Mouse (Mus musculus) heart, embryonic 13.5 days (tissue): ENCODE measurements at regions not wholly inside any gene's neighbourhood (a gene's known extent, or its start where the extent isn't known, plus 50 kb on each side); places are given as distances from the start of the nearest gene placed in this dataset.

Experiments used
- ATAC-seq: fragments of 200-750 bp; cut with Nextera tagmentation; 2 replicates; pipeline ENCODE4 v1.8.0; 2017; ENCODE audit warnings: moderate TSS enrichment; ENCODE audit not compliant: insufficient number of reproducible peaks, low FRiP score, low TSS enrichment; ENCODE audit errors: extremely low read depth
- H3K27ac ChIP-seq: fragments of 300-500 bp; sonication (generic); replicated peaks from 2 replicates; pipeline ENCODE4 v1.5.1; 2015; ENCODE audit warnings: moderate library complexity, mild to moderate bottlenecking, inconsistent platforms
- H3K27me3 ChIP-seq: fragments of 300-500 bp; sonication (generic); replicated peaks from 2 replicates; pipeline ENCODE4 v1.6.1; 2015; ENCODE audit warnings: mild to moderate bottlenecking, inconsistent platforms
- H3K36me3 ChIP-seq: fragments of 300-500 bp; sonication (generic); 2 replicates; pipeline ENCODE4 v1.6.1; 2015; ENCODE audit warnings: mild to moderate bottlenecking, inconsistent platforms
- H3K4me1 ChIP-seq: fragments of 300-500 bp; sonication (generic); 2 replicates; pipeline ENCODE4 v1.6.1; 2015; ENCODE audit warnings: inconsistent platforms
- H3K4me2 ChIP-seq: fragments of 300-500 bp; sonication (generic); 2 replicates; pipeline ENCODE4 v1.6.1; 2015; ENCODE audit warnings: inconsistent platforms, mild to moderate bottlenecking, moderate library complexity
- H3K4me3 ChIP-seq: fragments of 300-500 bp; sonication (generic); 2 replicates; pipeline ENCODE4 v1.5.1; 2015; ENCODE audit warnings: moderate library complexity, mild to moderate bottlenecking, inconsistent platforms
- H3K9ac ChIP-seq: fragments of 300-500 bp; sonication (generic); 2 replicates; pipeline ENCODE4 v1.6.1; 2015; ENCODE audit warnings: inconsistent platforms, mild to moderate bottlenecking, moderate library complexity
- H3K9me3 ChIP-seq: fragments of 300-500 bp; sonication (generic); 2 replicates; pipeline ENCODE4 v1.6.1; 2016; ENCODE audit warnings: inconsistent platforms
- WGBS: fragments of 180-500 bp; shearing (Covaris S2); methylation state at CpG from one replicate; pipeline ENCODE4 v1.1.7; 2015; ENCODE audit warnings: mixed read lengths; 5-methylcytosine and 5-hydroxymethylcytosine counted together

DNA sequence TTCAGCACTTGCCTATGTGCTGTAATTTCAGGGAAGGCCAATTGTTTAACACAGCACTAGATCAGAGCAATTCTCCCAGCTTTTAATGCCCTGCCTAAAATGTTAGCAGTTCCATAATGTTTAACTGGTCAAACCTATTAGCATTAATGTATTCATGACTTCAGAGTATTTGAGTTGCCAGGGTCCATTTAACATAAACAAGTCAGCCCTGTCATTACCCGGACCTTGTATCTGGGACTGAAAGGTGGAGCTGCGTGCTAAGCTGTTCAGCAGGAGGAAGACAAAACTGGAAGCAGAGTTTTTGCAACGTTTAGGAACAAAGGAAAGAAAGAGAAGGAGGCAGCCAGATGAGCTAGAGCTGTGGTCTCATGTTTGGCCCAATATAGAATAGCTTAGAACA lies 661.8 kb downstream of the Epm2a start:
- no peak overlapping the region for H3K27ac ChIP-seq
- 0 out of 2 replicates have a peak, but pooled peaks cover 6% of the 10 kb centered on the region for H3K4me1 ChIP-seq
- no peaks in the 10 kb centered on the region for H3K36me3 ChIP-seq
- no peak overlapping the region for H3K9ac ChIP-seq
- no peak for ATAC-seq
- 50% methylated on average over 3 of the region's 3 CpGs for WGBS
- no peaks in the 10 kb centered on the region for H3K27me3 ChIP-seq
- H3K9me3 ChIP-seq = no peaks in the 10 kb centered on the region
- no peak overlapping the region for H3K4me3 ChIP-seq
- no peak overlapping the region for H3K4me2 ChIP-seq

DNA sequence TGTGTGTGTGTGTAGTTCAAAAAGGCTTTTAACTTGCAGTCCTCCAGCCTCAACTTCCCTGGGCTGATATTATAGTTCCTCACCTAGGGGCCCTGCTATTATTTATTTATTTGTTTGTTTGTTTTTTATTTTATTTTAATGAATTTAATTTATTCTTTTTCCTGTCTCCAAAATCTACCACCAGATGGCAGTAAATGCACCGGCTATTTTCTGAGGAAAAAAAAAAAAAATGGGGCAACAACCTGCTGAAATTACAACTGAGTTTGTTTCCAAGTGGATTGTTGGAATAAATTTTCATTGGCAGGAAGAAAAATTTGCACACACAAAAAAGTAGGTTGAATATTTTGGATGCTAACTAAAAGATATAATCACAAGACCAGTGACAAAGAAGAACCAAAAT lies 662.7 kb downstream of the Epm2a start:
- no peaks in the 10 kb centered on the region for H3K27me3 ChIP-seq
- no peak overlapping the region for H3K4me2 ChIP-seq
- no peak overlapping the region for H3K9ac ChIP-seq
- no peak overlapping the region for H3K27ac ChIP-seq
- H3K4me1 ChIP-seq = 0 out of 2 replicates have a peak, but pooled peaks cover 6% of the 10 kb centered on the region
- H3K4me3 ChIP-seq = no peak overlapping the region
- 36% methylated on average over 1 of the region's 1 CpGs for WGBS
- H3K9me3 ChIP-seq = no peaks in the 10 kb centered on the region
- H3K36me3 ChIP-seq = no peaks in the 10 kb centered on the region
- ATAC-seq = no peak

DNA sequence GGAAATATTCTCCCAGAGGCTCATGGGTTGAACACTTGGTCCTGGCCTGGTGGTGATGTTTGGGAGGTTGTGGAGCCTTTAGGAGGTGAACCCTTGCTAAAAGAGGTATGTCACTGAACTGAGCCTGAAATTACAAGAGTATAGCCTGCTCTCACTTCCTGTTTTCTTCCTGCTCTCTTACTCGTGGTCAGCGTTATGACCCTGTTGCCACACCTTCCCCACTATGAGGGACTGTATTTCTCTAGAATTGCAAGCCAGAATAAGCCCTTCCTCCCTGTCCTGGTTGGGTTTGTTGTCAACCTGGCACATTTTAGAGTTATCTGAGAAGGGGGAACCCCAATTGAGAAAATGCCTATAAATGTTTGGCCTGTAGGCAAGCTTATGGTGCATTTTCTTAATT lies 674.1 kb downstream of the Epm2a start:
- H3K27ac ChIP-seq = no peak overlapping the region
- ATAC-seq = no peak
- H3K9ac ChIP-seq = no peak overlapping the region
- H3K4me2 ChIP-seq = no peak overlapping the region
- H3K4me1 ChIP-seq = peaks cover 20% of the 10 kb centered on the region
- no peaks in the 10 kb centered on the region for H3K36me3 ChIP-seq
- no peaks in the 10 kb centered on the region for H3K27me3 ChIP-seq
- 74% methylated on average over 2 of the region's 2 CpGs for WGBS
- H3K9me3 ChIP-seq = 0 out of 2 replicates have a peak, but pooled peaks cover 7% of the 10 kb centered on the region
- no peak overlapping the region for H3K4me3 ChIP-seq

DNA sequence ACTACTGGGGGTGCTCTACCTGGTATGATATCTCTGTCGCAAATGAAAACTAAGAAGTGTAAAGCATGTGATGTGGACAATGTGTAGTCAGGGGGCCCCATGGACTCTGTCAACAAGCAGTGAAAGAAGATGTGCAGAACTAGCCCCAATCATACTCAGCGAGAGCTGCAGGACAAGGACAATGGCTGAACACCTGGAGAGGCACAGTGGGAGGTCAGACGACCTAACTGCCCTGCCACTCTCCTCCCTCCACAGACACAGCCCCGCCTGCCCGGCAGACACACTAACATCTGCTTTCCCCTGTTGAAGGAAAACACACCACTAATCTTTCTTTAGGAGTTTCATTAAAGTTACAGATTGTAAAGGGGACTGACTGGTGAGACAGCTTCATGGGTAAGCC lies 675.1 kb downstream of the Epm2a start:
- H3K27ac ChIP-seq = peak overlapping the region; percentile 36; the same call in 1 of the 2 replicates
- H3K36me3 ChIP-seq = no peaks in the 10 kb centered on the region
- H3K4me2 ChIP-seq = no peak overlapping the region
- 0 out of 2 replicates have a peak, but pooled peaks cover 4% of the 10 kb centered on the region for H3K9me3 ChIP-seq
- ATAC-seq = no peak
- H3K9ac ChIP-seq = no peak overlapping the region
- peaks cover 20% of the 10 kb centered on the region for H3K4me1 ChIP-seq
- 33% methylated on average over 5 of the region's 5 CpGs for WGBS
- H3K4me3 ChIP-seq = no peak overlapping the region
- H3K27me3 ChIP-seq = no peaks in the 10 kb centered on the region

DNA sequence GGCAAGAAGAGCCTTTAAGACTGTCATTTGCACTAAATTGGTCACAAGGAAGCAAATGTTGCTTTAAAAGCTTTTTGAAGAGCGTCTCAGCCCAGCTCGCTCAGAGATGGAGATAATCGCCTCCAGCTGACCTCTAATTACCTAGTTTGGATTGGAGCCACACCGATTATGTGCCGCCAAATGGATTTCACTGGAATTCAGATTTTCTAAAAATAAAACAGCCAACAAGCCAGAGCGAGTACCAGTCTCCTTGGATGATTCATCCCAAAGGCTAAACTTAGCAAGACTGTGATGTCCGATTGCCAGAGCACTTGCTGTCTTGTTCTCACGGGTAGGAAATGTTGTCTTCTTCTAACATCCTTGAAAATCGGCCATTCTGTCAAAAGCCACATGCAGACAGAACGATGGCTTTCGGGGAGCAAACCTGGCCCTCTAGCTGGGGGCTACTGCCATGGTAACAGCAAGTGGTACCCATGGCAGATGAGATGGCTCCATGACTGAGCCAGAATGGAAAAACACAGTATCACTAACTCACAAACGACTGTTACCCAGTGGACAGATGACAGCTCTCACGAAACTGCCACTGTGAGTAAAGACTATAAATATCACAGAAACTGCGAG lies 676.1 kb downstream of the Epm2a start:
- H3K27ac ChIP-seq = peak overlapping the region; percentile 87
- H3K9ac ChIP-seq = no peak overlapping the region
- 0 out of 2 replicates have a peak, but pooled peaks cover 4% of the 10 kb centered on the region for H3K9me3 ChIP-seq
- ATAC-seq = no peak
- H3K36me3 ChIP-seq = no peaks in the 10 kb centered on the region
- H3K4me1 ChIP-seq = peaks cover 20% of the 10 kb centered on the region
- WGBS = 27% methylated on average over 14 of the region's 14 CpGs
- H3K4me2 ChIP-seq = peak overlapping the region; percentile 55
- no peak overlapping the region for H3K4me3 ChIP-seq
- no peaks in the 10 kb centered on the region for H3K27me3 ChIP-seq

DNA sequence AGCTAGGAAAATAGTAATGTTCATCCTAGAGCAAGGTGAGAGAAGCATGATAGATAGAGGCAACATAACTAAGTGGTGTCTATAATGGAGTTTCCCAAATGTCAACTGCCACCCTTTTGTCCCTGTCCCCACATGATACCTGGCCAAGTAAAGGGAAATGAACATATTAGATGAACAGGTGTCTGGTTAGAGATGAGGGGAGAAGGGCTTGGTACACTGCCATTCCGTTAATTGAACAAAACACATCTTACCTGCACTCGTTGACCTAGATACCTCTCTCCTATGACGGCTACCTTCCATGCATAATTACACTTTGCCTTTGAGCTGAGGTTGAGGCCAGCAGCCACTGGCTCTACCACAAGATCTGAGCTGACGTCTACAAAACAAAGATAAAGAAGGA lies 677.4 kb downstream of the Epm2a start:
- Histone ChIP-seq H3K4me1 (peaks cover 20% of the 10 kb centered on the region), H3K4me2 (no peak overlapping the region), H3K36me3 (no peaks in the 10 kb centered on the region), H3K9ac (no peak overlapping the region), H3K9me3 (0 out of 2 replicates have a peak, but pooled peaks cover 4% of the 10 kb centered on the region), H3K4me3 (no peak overlapping the region), H3K27me3 (no peaks in the 10 kb centered on the region), H3K27ac (no peak overlapping the region)
- WGBS = 87% methylated on average over 4 of the region's 4 CpGs
- ATAC-seq = no peak

DNA sequence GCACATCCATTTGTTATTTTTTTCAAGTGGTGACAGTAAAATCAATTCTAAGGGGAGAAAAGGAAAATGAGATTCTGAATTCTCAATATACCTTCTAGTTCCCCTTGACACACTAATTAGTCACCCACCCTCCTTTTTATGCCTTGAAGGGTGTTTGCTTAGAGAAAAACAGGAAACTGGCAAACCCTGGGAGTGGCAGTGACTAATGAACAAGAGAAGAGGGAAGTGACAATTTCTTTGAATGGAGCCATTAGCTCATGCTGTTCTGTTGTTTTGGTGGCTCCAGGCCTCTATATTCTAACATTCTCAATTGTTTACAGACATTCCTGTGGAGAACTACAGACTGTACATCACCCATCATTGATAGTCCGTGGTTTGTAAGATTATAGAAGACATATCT lies 692.0 kb downstream of the Epm2a start:
- no peak for ATAC-seq
- Histone ChIP-seq H3K9ac (no peak overlapping the region), H3K9me3 (no peaks in the 10 kb centered on the region), H3K27ac (no peak overlapping the region), H3K4me2 (no peak overlapping the region), H3K27me3 (no peaks in the 10 kb centered on the region), H3K4me3 (no peak overlapping the region), H3K36me3 (no peaks in the 10 kb centered on the region), H3K4me1 (no peaks in the 10 kb centered on the region)
- WGBS = 29% methylated on average over 1 of the region's 1 CpGs

DNA sequence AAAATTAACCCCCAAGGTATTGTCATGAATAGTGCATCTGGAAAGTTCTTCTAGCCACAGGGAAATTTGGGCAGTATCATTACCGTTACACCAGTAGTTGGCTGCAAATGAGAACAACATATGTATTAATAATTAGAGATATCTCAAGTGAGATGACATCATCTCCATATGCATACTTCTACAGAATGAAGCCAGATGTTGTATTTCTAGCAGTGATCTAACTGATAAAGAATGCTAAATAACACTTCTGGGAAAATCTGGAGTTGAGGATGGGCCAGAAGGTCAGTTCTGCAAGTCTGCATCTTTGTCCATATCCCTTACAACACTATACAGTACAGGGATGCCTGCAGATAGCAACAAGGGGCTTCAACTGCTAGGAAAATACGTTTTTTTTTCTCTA lies 702.7 kb downstream of the Epm2a start:
- H3K9me3 ChIP-seq = no peaks in the 10 kb centered on the region
- no peaks in the 10 kb centered on the region for H3K36me3 ChIP-seq
- H3K4me1 ChIP-seq = no peaks in the 10 kb centered on the region
- ATAC-seq = no peak
- H3K4me3 ChIP-seq = no peak overlapping the region
- no peak overlapping the region for H3K4me2 ChIP-seq
- 46% methylated on average over 2 of the region's 2 CpGs for WGBS
- no peaks in the 10 kb centered on the region for H3K27me3 ChIP-seq
- H3K27ac ChIP-seq = no peak overlapping the region
- H3K9ac ChIP-seq = no peak overlapping the region

DNA sequence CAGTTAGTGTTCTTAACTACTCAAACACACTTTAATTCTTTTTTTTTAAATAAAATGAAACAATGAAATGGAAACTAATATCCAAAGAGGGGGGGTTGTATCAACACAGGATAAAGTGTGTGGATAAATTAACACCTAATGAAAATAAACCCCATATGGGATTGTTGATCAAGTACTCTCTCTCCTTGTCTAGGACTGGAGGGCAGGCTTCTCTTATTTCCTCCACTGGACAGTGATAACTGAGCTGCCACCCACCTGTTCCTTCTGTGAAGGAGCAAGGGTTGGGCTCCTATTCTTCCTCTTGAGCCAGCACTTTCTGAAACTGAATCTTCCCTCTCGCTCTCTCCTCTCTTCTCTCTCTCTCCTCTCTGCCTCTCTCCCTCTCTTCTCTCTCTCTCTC lies 716.5 kb downstream of the Epm2a start:
- no peaks in the 10 kb centered on the region for H3K27me3 ChIP-seq
- H3K9ac ChIP-seq = no peak overlapping the region
- no peak for ATAC-seq
- no peak overlapping the region for H3K4me3 ChIP-seq
- H3K27ac ChIP-seq = no peak overlapping the region
- no peaks in the 10 kb centered on the region for H3K9me3 ChIP-seq
- no peaks in the 10 kb centered on the region for H3K36me3 ChIP-seq
- WGBS = 82% methylated on average over 1 of the region's 1 CpGs
- no peaks in the 10 kb centered on the region for H3K4me1 ChIP-seq
- H3K4me2 ChIP-seq = no peak overlapping the region

DNA sequence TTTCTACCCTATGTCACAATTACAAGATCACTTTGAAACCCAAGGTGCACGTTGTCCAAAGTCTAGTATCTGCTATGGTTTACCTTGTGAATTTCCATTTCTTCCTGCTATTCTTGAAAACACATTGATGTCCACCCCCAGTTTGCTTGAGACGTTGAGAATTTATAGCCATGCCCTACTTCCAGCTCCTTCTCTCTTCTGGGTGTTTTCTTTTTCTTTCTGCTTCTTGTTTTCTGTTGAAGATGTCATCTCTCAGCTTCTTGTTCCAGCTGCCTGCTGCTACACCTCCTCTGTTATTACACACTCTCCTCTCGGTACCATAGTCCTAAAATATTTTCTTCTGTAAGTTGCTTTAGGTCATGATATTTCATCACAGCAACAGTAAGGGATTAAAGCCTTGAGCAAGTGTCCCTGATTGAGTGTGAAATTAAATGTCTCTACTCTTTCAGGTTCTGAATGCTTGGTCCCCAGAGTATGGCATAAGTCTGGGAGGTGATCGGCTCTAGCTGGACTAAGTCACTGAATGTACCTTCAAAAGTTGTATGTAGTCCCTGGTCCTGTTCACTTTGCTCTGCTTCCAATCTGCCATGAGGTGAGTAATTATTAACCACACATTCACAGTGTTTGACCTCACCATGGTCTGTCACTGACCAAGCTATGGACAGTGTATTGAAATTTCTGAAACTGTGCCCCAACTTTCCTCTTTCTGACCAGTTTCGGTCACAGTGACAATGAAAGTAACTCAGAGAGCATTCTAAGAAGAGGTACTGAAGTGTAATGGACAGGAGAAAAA lies 718.1 kb downstream of the Epm2a start:
- 79% methylated on average over 5 of the region's 5 CpGs for WGBS
- ATAC-seq = no peak

DNA sequence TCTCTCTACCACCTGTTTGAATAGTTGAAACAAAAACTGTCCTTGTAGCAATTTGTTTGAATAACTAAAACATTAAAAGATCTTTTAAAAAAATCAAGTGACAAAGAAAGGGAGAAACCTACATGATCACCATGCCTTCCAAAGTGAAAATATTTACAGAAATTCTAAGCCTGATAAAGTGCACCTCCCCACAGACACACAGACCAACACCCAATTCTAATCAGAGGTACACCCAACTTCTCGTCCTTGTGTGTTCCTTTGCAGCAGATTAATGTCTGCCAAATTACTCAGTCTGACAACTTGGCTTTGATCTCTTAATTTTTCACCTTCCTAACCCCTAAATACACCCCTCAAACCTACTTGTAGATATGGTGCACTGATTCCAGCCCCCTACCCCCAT lies 719.1 kb downstream of the Epm2a start:
- no peak for ATAC-seq
- H3K36me3 ChIP-seq = no peaks in the 10 kb centered on the region
- no peaks in the 10 kb centered on the region for H3K9me3 ChIP-seq
- H3K4me2 ChIP-seq = no peak overlapping the region
- no peaks in the 10 kb centered on the region for H3K27me3 ChIP-seq
- H3K9ac ChIP-seq = no peak overlapping the region
- no peak overlapping the region for H3K27ac ChIP-seq
- H3K4me1 ChIP-seq = no peaks in the 10 kb centered on the region
- H3K4me3 ChIP-seq = no peak overlapping the region
- WGBS = 61% methylated on average over 1 of the region's 1 CpGs

More for the DNA sequence above, 718.1 kb downstream of the Epm2a start:
- H3K4me3 ChIP-seq = no peak overlapping the region
- H3K9me3 ChIP-seq = no peaks in the 10 kb centered on the region
- no peak overlapping the region for H3K27ac ChIP-seq
- no peaks in the 10 kb centered on the region for H3K27me3 ChIP-seq
- no peak overlapping the region for H3K9ac ChIP-seq
- H3K4me2 ChIP-seq = no peak overlapping the region
- no peaks in the 10 kb centered on the region for H3K36me3 ChIP-seq
- no peaks in the 10 kb centered on the region for H3K4me1 ChIP-seq

DNA sequence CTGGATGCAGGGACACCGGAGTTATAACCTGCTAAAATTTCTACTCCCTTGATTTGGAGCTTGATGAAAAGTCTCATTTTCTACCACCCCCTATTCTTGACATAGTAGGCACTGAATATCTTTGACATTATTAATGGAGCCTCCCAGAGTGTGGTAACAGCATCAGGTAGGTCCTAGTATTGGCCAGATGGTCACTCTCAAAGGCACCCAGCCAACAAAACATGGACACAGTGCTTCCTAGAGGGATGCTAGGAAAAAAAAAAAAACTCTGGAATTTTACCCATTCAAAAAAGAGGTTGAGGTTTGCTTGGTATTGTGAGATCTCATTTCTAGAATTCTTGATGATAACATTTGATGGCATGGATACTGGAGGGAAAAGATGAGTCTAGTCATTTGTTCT lies 740.8 kb downstream of the Epm2a start:
- no peak overlapping the region for H3K9ac ChIP-seq
- no peak overlapping the region for H3K4me2 ChIP-seq
- no peaks in the 10 kb centered on the region for H3K27me3 ChIP-seq
- H3K9me3 ChIP-seq = no peaks in the 10 kb centered on the region
- no peak overlapping the region for H3K27ac ChIP-seq
- no peak for ATAC-seq
- H3K4me1 ChIP-seq = no peaks in the 10 kb centered on the region
- H3K36me3 ChIP-seq = no peaks in the 10 kb centered on the region
- H3K4me3 ChIP-seq = no peak overlapping the region
- WGBS = 88% methylated on average over 1 of the region's 1 CpGs
